Mouse (Mus musculus) stomach, postnatal 0 days (tissue): ENCODE results near the gene Megf9. TPM values are rescaled to one million over a fixed set of nuclear protein-coding genes. Genes with fewer than 3 reads are reported as not detected.

Experiments used
- ATAC-seq: fragments of 200-750 bp; cut with Nextera tagmentation; 2 replicates; pipeline ENCODE4 v1.8.0; 2017; ENCODE audit not compliant: low FRiP score, low TSS enrichment
- DNase-seq: peaks from one replicate; pipeline ENCODE4 v3.0.0-alpha.2; 2016; ENCODE audit warnings: low spot score
- H3K27ac ChIP-seq: fragments of 300-500 bp; sonication (generic); replicated peaks from 2 replicates; pipeline ENCODE4 v1.5.1; 2014; ENCODE audit warnings: mild to moderate bottlenecking, control low read depth
- H3K27me3 ChIP-seq: fragments of 300-500 bp; sonication (generic); 2 replicates; pipeline ENCODE4 v1.6.1; 2014; ENCODE audit warnings: low read length; ENCODE audit not compliant: control insufficient read depth, insufficient read depth
- H3K36me3 ChIP-seq: fragments of 300-500 bp; sonication (generic); 2 replicates; pipeline ENCODE4 v1.6.1; 2014; ENCODE audit warnings: low read length, mixed read lengths; ENCODE audit not compliant: control insufficient read depth, insufficient read depth
- H3K4me1 ChIP-seq: fragments of 300-500 bp; sonication (generic); replicated peaks from 2 replicates; pipeline ENCODE4 v1.6.1; 2014; ENCODE audit warnings: antibody characterized with exemption; ENCODE audit not compliant: control insufficient read depth, insufficient read depth
- H3K4me2 ChIP-seq: fragments of 300-500 bp; sonication (generic); replicated peaks from 2 replicates; pipeline ENCODE4 v1.6.1; 2014; ENCODE audit warnings: low read depth, mild to moderate bottlenecking, control low read depth, moderate library complexity
- H3K4me3 ChIP-seq: fragments of 300-500 bp; sonication (generic); 2 replicates; pipeline ENCODE4 v1.5.1; 2014; ENCODE audit warnings: low read depth, low read length, control low read depth
- H3K9ac ChIP-seq: fragments of 300-500 bp; sonication (generic); 2 replicates; pipeline ENCODE4 v1.6.1; 2014; ENCODE audit warnings: mild to moderate bottlenecking, low read length, control low read depth, mixed read lengths
- H3K9me3 ChIP-seq: fragments of 300-500 bp; sonication (generic); 2 replicates; pipeline ENCODE4 v1.6.1; 2016; ENCODE audit warnings: low read length; ENCODE audit not compliant: control insufficient read depth
- CTCF ChIP-seq: IDR thresholded peaks from 2 replicates; pipeline ENCODE4 v1.5.1; 2016; ENCODE audit warnings: antibody characterized with exemption, low read depth, mild to moderate bottlenecking, moderate library complexity
- EP300 ChIP-seq: optimal IDR thresholded peaks from 2 replicates; pipeline ENCODE3; 2016; ENCODE audit warnings: antibody characterized with exemption
- WGBS: fragments of 180-500 bp; shearing (Covaris S2); extraction: QIAGEN DNeasy Blood & Tissue Kit; methylation state at CpG from one replicate; pipeline ENCODE4 v1.1.7; 2014; 5-methylcytosine and 5-hydroxymethylcytosine counted together
- polyA plus RNA-seq: library from polyadenylated mRNA; unstranded; fragments of >200 nt; fragmentation: Nextera tagmentation; extraction: Ambion mirVana; gene quantifications from 2 replicates; pipeline ENCODE4 v1.2.1, GENCODE M21; 2015

The Megf9 gene
- polyA plus RNA-seq, 1 experiment from 2014 or later, result 6.3 TPM

DNA sequence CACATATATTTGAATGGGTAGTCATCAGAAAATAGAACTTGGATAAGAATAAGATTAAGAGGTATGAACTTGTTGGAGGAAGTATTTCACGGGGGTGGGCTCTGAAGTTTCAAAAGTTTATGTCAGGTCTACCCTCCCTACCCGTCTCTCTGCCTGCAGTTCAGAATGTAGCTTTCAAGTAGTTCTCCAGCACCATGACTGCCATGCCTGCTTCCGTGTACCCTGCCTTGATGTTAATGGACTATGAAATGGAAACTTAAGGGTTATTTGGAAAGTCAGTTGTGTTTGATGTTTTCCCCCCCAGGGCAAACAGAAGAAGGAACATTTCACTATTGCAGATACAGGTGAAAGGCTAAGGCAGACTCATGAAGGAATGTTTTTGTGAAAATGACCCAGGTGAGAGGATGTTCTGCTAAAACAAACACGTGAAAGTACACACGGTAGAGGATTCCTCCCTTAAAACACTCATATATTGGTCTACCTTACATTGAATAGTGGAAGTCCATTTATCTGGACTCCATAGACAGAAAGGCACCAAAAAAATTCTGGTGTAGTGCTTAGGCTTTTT is 18.5 kb upstream of the Megf9 start:
- no peaks in the 10 kb centered on the region for H3K4me1 ChIP-seq
- H3K9ac ChIP-seq, result no peak overlapping the region
- H3K4me2 ChIP-seq, result no peak overlapping the region
- no peak for ATAC-seq
- H3K9me3 ChIP-seq, result no peaks in the 10 kb centered on the region
- no peaks in the 10 kb centered on the region for H3K27me3 ChIP-seq
- H3K27ac ChIP-seq, result no peak overlapping the region
- 63% methylated on average over 5 of the region's 5 CpGs for WGBS
- TF ChIP-seq CTCF (no peak), EP300 (no peak)
- no peak for DNase-seq
- H3K36me3 ChIP-seq, result no peaks in the 10 kb centered on the region
- no peak overlapping the region for H3K4me3 ChIP-seq

DNA sequence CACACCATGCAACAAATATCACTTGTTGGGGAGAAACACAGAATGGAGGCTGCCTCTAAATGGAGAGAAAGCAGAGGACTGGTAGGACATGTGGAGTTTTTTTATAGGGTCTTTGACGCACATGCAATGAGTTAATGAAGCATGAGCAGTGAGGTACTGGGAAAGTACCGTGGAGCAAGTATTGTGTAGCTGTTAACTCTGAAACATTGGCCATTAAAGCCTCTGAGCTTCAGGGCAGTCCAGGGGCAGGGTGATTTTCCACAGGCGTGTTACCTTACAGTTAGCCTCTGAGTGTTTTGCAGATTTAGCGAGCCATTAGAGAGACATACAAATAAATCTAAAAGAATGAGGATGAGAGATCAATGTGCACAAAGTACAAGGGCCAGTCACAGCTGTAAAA is 17.3 kb upstream of the Megf9 start:
- Histone ChIP-seq H3K36me3 (no peaks in the 10 kb centered on the region), H3K4me3 (no peak overlapping the region), H3K4me2 (no peak overlapping the region), H3K9ac (no peak overlapping the region), H3K27me3 (no peaks in the 10 kb centered on the region), H3K4me1 (no peaks in the 10 kb centered on the region), H3K27ac (no peak overlapping the region), H3K9me3 (no peaks in the 10 kb centered on the region)
- 78% methylated on average over 4 of the region's 4 CpGs for WGBS
- DNase-seq (no peak), ATAC-seq (no peak)
- no peak for TF ChIP-seq CTCF
- no peak for TF ChIP-seq EP300

- no peaks in the 10 kb centered on the region for H3K27me3 ChIP-seq
- H3K27ac ChIP-seq, result no peak overlapping the region
- no peaks in the 10 kb centered on the region for H3K4me1 ChIP-seq
- no peak for DNase-seq
- no peaks in the 10 kb centered on the region for H3K9me3 ChIP-seq
- ATAC-seq, result no peak
- H3K4me2 ChIP-seq, result no peak overlapping the region
- TF ChIP-seq EP300, result no peak
- no peak for TF ChIP-seq CTCF
- H3K36me3 ChIP-seq, result no peaks in the 10 kb centered on the region
- 81% methylated on average over 8 of the region's 8 CpGs for WGBS
- no peak overlapping the region for H3K9ac ChIP-seq
- no peak overlapping the region for H3K4me3 ChIP-seq
These were observed 12.8 kb upstream of the Megf9 start for GRCm38 (mm10) chr4:70547411-70548148.

DNA sequence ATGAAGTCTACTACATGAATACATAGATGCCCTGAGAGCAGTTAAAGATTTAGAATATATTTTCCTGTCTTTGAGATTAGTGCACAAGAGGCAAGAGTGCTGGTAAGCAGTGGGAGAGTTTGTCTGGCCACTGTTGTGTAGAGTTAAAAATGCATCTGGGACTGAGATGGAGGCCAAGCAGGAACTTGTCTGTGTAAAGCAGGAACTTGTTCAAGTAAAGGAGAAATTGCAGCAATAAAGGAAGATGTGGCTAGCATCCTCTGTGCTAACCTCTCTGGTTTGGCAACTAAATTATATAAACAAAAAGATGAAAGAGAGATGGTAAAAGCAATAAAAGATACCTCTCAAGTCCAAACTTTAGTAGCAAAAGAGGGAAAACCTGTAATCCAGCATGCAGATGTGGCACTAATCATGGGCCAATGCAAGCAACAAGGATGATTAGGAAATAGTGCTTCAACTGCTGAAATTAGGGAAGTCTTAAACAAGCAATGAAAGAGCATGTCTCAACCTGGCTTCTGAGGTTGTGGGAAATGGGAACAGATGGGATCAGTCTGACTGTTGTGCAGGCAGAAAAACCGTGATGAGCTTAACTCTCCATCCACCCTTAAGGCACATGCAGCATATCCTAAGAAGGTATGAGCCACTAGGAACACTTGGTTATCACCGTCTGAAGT is 11.2 kb upstream of the Megf9 start:
- Histone ChIP-seq H3K36me3 (no peaks in the 10 kb centered on the region), H3K27me3 (no peaks in the 10 kb centered on the region), H3K9ac (no peak overlapping the region), H3K4me1 (no peaks in the 10 kb centered on the region), H3K27ac (no peak overlapping the region), H3K4me2 (no peak overlapping the region), H3K4me3 (no peak overlapping the region), H3K9me3 (no peaks in the 10 kb centered on the region)
- WGBS, result 35% methylated on average over 2 of the region's 2 CpGs
- no peak for TF ChIP-seq CTCF
- TF ChIP-seq EP300, result no peak
- ATAC-seq (no peak), DNase-seq (no peak)

DNA sequence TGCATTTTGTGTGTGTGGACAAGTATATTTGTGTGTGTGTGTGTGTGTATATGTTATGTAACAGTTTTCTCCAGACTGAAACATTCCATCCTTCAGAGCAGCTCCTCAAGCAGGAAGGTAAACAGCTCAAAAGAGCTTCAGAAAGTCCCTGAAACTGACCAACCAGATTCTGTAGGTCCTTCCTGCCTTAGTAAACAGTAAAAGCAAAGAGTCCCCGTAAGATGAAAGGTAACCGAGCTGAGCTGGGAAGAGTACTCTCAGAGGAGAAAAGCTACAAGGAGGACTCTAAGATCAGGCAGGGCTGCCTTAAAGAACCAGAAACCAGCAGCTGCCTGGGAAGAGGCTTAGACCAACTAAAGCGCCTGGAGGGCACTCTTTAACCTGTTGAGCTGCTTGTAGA is 9.6 kb upstream of the Megf9 start:
- no peak overlapping the region for H3K27ac ChIP-seq
- ATAC-seq (no peak), DNase-seq (no peak)
- WGBS, result 49% methylated on average over 3 of the region's 3 CpGs
- no peaks in the 10 kb centered on the region for H3K27me3 ChIP-seq
- no peaks in the 10 kb centered on the region for H3K9me3 ChIP-seq
- TF ChIP-seq EP300, result no peak
- no peaks in the 10 kb centered on the region for H3K4me1 ChIP-seq
- H3K4me2 ChIP-seq, result no peak overlapping the region
- H3K9ac ChIP-seq, result no peak overlapping the region
- no peaks in the 10 kb centered on the region for H3K36me3 ChIP-seq
- no peak overlapping the region for H3K4me3 ChIP-seq

DNA sequence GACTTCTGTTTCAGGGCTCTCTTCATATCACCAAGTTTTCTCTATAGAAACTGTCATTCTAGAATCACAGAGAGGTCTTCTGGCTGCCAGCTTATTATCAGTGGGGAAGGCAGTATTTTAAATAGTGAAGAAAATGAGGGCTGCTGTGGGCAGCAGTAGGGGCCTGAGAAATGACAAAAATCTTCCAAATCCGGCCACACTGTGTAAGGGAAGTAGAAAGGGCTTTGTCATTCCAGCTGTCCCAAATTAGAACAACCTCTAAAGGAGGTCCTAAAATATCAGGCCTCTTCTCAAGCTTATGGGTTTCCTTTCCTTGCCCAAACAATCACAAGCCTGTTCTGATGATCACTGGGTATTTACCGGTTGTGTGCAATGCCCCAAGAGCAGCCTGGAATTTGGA is 7.6 kb upstream of the Megf9 start:
- DNase-seq (no peak), ATAC-seq (no peak)
- H3K27me3 ChIP-seq, result no peaks in the 10 kb centered on the region
- no peak overlapping the region for H3K27ac ChIP-seq
- H3K4me2 ChIP-seq, result no peak overlapping the region
- H3K9ac ChIP-seq, result no peak overlapping the region
- H3K36me3 ChIP-seq, result no peaks in the 10 kb centered on the region
- no peaks in the 10 kb centered on the region for H3K4me1 ChIP-seq
- H3K9me3 ChIP-seq, result no peaks in the 10 kb centered on the region
- H3K4me3 ChIP-seq, result no peak overlapping the region
- no peak for TF ChIP-seq CTCF
- TF ChIP-seq EP300, result no peak
- WGBS, result 64% methylated on average over 2 of the region's 2 CpGs
